Mouse (Mus musculus) liver, embryonic 15.5 days (tissue): ENCODE data around the gene Mavs. TPM values are rescaled to one million over a fixed set of nuclear protein-coding genes. Genes with fewer than 3 reads are reported as not detected.
A peak's percentile ranks its signal among the peaks of the same experiment; 100 is the strongest.
"Not testable (repeated sequence)": the region's sequence is repeated elsewhere in the genome, so short reads cannot be mapped to it uniquely, and the experiment has no call there.

Experiments used
- ATAC-seq: fragments of 200-750 bp; cut with Nextera tagmentation; 2 replicates; pipeline ENCODE4 v1.8.0; 2017; ENCODE audit warnings: moderate number of reproducible peaks, mild to moderate bottlenecking, moderate library complexity; ENCODE audit not compliant: insufficient read depth
- H3K27ac ChIP-seq: fragments of 300-500 bp; sonication (generic); replicated peaks from 2 replicates; pipeline ENCODE4 v1.5.1; 2015; ENCODE audit warnings: mild to moderate bottlenecking, inconsistent platforms
- H3K27me3 ChIP-seq: fragments of 300-500 bp; sonication (generic); 2 replicates; pipeline ENCODE4 v1.6.1; 2015; ENCODE audit warnings: mild to moderate bottlenecking, inconsistent platforms
- H3K36me3 ChIP-seq: fragments of 300-500 bp; sonication (generic); replicated peaks from 2 replicates; pipeline ENCODE4 v1.6.1; 2015; ENCODE audit warnings: moderate library complexity, mild to moderate bottlenecking, inconsistent platforms
- H3K4me1 ChIP-seq: fragments of 300-500 bp; sonication (generic); replicated peaks from 2 replicates; pipeline ENCODE4 v1.6.1; 2015; ENCODE audit warnings: inconsistent platforms
- H3K4me2 ChIP-seq: fragments of 300-500 bp; sonication (generic); 2 replicates; pipeline ENCODE4 v1.6.1; 2015; ENCODE audit warnings: moderate library complexity, mild to moderate bottlenecking, inconsistent platforms
- H3K4me3 ChIP-seq: fragments of 300-500 bp; sonication (generic); replicated peaks from 2 replicates; pipeline ENCODE4 v1.5.1; 2015; ENCODE audit warnings: mild to moderate bottlenecking, inconsistent platforms
- H3K9ac ChIP-seq: fragments of 300-500 bp; sonication (generic); 2 replicates; pipeline ENCODE4 v1.6.1; 2015; ENCODE audit warnings: moderate library complexity, mild to moderate bottlenecking, inconsistent platforms
- H3K9me3 ChIP-seq: fragments of 300-500 bp; sonication (generic); replicated peaks from 2 replicates; pipeline ENCODE4 v1.6.1; 2016; ENCODE audit warnings: inconsistent platforms
- WGBS: fragments of 180-500 bp; shearing (Covaris S2); methylation state at CpG from one replicate; pipeline ENCODE4 v1.1.7; 2015; ENCODE audit warnings: mixed read lengths; ENCODE audit not compliant: insufficient replicate concordance; 5-methylcytosine and 5-hydroxymethylcytosine counted together
- polyA plus RNA-seq: library from polyadenylated mRNA; unstranded; fragments of >200 nt; fragmentation: Nextera tagmentation; extraction: Ambion mirVana; gene quantifications from 2 replicates; pipeline ENCODE4 v1.2.1, GENCODE M21; 2015

The Mavs gene
- polyA plus RNA-seq, 1 experiment from 2014 or later, result 29.8 TPM

DNA sequence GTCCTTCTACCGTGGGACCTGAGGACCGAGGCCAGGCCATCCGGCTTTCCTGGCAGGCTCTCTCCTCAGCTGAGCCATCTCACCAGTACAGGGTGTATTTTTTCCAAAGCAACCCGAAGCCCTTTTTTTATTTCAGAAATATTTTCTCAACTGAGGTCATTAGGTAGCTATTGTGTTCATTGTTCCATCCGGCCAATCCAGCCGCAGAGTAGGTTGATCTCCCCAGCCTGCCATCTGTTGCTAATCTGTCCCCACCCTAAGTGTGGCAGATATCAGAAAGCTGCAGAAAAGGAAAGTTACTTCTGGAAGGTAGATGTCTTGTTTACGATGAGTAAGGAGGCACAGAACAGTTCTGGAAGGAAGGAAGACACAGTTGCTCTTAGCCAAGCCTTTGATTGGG is 20.1 kb upstream of the Mavs start:
- Histone ChIP-seq H3K36me3 (peaks cover 20% of the 10 kb centered on the region), H3K9me3 (no peaks in the 10 kb centered on the region), H3K4me1 (peaks cover 74% of the 10 kb centered on the region), H3K4me3 (peak overlapping the region; percentile 40), H3K4me2 (peak overlapping the region; percentile 68), H3K27ac (peak overlapping the region; percentile 96), H3K27me3 (no peaks in the 10 kb centered on the region), H3K9ac (peak overlapping the region; percentile 70)
- 31% methylated on average over 7 of the region's 7 CpGs for WGBS
- peak; percentile 72 for ATAC-seq

DNA sequence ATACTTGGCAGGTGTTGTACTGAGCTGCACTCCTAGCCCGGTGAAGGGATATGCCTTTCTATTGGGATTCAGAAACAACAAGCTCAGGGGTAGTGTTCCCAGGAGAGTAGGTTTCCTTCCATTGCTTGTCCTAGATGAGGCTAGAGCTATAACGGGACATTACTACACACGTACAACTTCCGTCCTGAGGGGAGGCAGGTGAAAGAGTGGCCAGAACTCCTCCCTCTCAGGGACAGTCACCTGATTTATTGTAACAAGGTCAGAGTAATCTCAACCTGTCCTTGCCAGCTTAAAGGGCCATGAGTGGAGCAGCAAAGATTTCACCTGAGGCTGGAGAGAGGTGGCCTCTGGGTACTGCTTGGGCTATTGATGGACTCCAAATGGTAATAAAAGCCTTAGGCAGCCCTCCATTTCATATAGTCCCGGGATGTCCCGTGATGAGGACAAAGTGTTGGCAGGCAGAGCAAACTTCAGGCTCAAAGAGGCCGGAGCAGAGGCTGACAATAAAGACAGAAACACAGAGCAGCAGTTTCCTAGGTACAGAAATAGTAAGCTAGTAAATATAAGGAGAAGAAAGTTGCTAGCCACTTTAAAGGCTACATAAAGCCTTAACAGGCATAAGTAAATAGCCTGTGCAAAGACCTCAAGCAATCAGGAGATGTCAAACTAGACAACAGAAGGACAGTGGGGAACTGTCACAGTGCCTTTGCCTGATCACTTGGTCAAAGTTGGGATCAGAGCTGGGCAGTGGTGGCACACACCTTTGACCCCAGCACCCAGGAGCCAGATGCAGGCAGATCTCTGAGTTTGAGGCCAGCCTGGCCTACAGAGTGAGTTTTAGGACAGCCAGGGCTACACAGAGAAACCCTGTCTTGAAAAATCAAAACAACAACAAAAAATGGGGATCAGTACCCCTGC is 17.7 kb upstream of the Mavs start:
- Histone ChIP-seq H3K4me3 (no peak overlapping the region), H3K9ac (no peak overlapping the region), H3K9me3 (no peaks in the 10 kb centered on the region), H3K27ac (peak overlapping the region; percentile 45), H3K4me1 (peaks cover 68% of the 10 kb centered on the region), H3K4me2 (no peak overlapping the region), H3K36me3 (peaks cover 20% of the 10 kb centered on the region), H3K27me3 (no peaks in the 10 kb centered on the region)
- no peak for ATAC-seq
- WGBS, result 85% methylated on average over 7 of the region's 7 CpGs

DNA sequence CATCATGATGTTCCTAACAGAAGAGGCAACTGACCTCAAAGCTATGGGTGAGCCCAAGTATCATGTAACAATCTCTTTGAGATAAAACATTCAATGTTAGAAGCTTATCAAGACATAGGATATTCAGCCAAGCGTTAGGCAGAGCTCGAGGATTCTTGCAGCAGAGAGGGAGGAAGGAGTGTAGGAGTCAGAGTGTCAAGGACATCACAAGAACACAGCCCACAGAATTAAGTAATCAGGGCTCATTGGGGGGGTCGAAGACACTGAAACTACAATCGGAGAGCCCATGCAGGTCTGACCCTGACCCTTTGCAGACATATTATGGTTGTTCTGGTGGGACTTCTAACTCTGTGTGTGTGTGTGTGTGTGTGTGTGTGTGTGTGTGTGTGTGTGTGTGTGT is 13.8 kb upstream of the Mavs start:
- WGBS, result 44% methylated on average over 4 of the region's 4 CpGs
- peak overlapping the region; percentile 31; the same call in 1 of the 2 replicates for H3K27ac ChIP-seq
- ATAC-seq, result no peak
- no peaks in the 10 kb centered on the region for H3K27me3 ChIP-seq
- no peak overlapping the region for H3K4me2 ChIP-seq
- no peak overlapping the region for H3K4me3 ChIP-seq
- no peak overlapping the region for H3K9ac ChIP-seq
- H3K4me1 ChIP-seq, result peaks cover 70% of the 10 kb centered on the region
- H3K9me3 ChIP-seq, result no peaks in the 10 kb centered on the region
- no peaks in the 10 kb centered on the region for H3K36me3 ChIP-seq

DNA sequence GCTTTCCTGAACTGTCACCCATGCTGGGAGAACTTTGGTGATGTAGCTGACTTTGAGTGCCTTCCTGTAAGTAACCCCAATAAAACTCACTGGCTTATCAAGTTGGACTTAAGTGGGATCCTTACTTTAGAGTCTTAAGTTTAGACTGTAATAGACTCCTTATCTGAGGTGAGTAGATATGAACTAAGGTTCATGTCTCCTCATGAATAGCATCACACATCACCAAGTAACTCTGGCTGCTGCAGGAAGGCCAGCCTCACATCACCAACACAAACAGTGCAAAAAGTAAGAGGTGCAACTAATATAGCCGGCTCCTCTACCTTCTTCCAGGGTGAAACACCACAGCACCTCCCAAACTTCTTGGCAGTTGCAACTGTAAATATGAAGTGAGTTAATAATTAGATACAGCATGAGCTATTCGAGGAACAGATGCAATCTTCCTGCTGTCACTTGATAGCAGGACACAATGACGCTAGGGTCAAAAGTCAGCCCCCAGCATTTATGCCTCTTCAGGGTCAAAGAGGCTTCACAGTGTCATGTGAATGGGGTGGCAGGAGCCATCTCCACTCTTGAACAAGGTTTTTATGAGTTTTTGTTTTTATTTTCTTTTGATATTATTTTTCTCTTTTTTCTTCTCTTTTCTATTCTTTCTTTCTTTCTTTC is 11.9 kb upstream of the Mavs start:
- no peak overlapping the region for H3K4me3 ChIP-seq
- ATAC-seq, result no peak
- H3K9ac ChIP-seq, result peak overlapping the region; percentile 37; the same call in 1 of the 2 replicates
- H3K4me1 ChIP-seq, result peaks cover 74% of the 10 kb centered on the region
- H3K4me2 ChIP-seq, result peak overlapping the region; percentile 51; the same call in 1 of the 2 replicates
- peak overlapping the region; percentile 96 for H3K27ac ChIP-seq
- no peaks in the 10 kb centered on the region for H3K9me3 ChIP-seq
- no peaks in the 10 kb centered on the region for H3K27me3 ChIP-seq
- H3K36me3 ChIP-seq, result no peaks in the 10 kb centered on the region
- 34% methylated on average over 3 of the region's 3 CpGs for WGBS

- H3K27me3 ChIP-seq, result no peaks in the 10 kb centered on the region
- H3K36me3 ChIP-seq, result no peaks in the 10 kb centered on the region
- ATAC-seq, result peak; percentile 34
- H3K4me2 ChIP-seq, result peak overlapping the region; percentile 51
- peak overlapping the region; percentile 37 for H3K9ac ChIP-seq
- peaks cover 79% of the 10 kb centered on the region for H3K4me1 ChIP-seq
- no peak overlapping the region; the same call in 1 of the 2 replicates for H3K4me3 ChIP-seq
- no peaks in the 10 kb centered on the region for H3K9me3 ChIP-seq
- H3K27ac ChIP-seq, result peak overlapping the region; percentile 96
- WGBS, result 7% methylated on average over 5 of the region's 5 CpGs
Observed at GRCm38 (mm10) chr2:131222562-131222961, 11.3 kb upstream of the Mavs start.

DNA sequence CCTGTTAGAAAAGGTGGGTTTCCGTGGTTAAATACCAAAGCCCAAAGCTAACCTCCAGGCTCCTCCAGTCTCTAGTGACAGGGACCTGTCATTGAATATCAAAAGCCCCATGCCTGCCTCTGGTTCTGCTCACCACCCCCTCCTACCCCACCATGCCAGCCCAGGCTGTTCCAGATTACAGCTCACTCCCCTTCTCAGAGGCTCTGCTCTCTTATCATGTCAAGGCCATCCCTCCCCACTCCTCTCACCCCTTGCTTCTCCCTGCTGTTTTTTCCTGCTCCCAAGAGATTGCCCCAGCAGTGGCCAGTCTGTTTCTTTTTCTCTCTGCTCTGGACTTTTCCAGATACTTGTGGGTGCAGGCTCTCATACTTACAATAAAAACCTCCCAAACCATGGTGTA is 10.3 kb upstream of the Mavs start:
- 0 out of 2 replicates have a peak overlapping the region, but pooled peaks have one; percentile 5 for H3K4me3 ChIP-seq
- WGBS, result 30% methylated on average over 1 of the region's 1 CpGs
- H3K9ac ChIP-seq, result peak overlapping the region; percentile 37
- H3K4me1 ChIP-seq, result peaks cover 82% of the 10 kb centered on the region
- no peaks in the 10 kb centered on the region for H3K27me3 ChIP-seq
- H3K27ac ChIP-seq, result peak overlapping the region; percentile 96
- peak; percentile 99 for ATAC-seq
- peak overlapping the region; percentile 51 for H3K4me2 ChIP-seq
- no peaks in the 10 kb centered on the region for H3K36me3 ChIP-seq
- no peaks in the 10 kb centered on the region for H3K9me3 ChIP-seq

DNA sequence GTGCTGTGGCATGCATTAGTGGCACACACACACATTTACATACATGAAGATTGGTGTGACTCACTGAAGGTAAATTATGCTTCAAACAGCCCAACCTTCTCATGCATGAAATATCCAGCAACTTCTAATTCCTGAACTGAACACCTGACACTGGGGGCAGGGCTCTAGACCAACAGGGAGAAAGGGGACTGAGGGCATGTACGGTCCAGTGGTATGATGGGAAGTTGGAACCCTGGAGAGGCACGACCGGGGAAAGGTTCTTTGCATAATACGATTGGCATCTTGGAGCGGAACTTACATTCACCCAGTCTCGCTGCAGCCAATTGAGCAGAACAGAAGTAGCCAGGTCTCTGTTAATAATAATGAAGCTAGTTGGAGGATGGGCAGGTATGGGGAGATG is 8.7 kb upstream of the Mavs start:
- H3K4me2 ChIP-seq, result no peak overlapping the region
- H3K4me1 ChIP-seq, result peaks cover 77% of the 10 kb centered on the region
- H3K9me3 ChIP-seq, result no peaks in the 10 kb centered on the region
- ATAC-seq, result no peak
- no peak overlapping the region for H3K4me3 ChIP-seq
- WGBS, result 90% methylated on average over 6 of the region's 6 CpGs
- H3K27ac ChIP-seq, result peak overlapping the region; percentile 96
- H3K9ac ChIP-seq, result no peak overlapping the region
- 0 out of 2 replicates have a peak, but pooled peaks cover 6% of the 10 kb centered on the region for H3K27me3 ChIP-seq
- H3K36me3 ChIP-seq, result no peaks in the 10 kb centered on the region

GRCm38 (mm10) chr2:131226669-131227068 is 7.2 kb upstream of the Mavs start:
- not testable (repeated sequence) for H3K9ac ChIP-seq, ATAC-seq, H3K9me3 ChIP-seq, H3K4me2 ChIP-seq, H3K4me3 ChIP-seq, H3K27me3 ChIP-seq, H3K36me3 ChIP-seq
- Histone ChIP-seq H3K4me1 (peaks cover 69% of the 10 kb centered on the region), H3K27ac (peak overlapping the region; percentile 24; the same call in 1 of the 2 replicates)
- 67% methylated on average over 2 of the region's 2 CpGs for WGBS

GRCm38 (mm10) chr2:131227243-131227642 is 6.6 kb upstream of the Mavs start:
- H3K9ac ChIP-seq, result no peak overlapping the region
- H3K4me3 ChIP-seq, result no peak overlapping the region
- 50% methylated on average over 3 of the region's 3 CpGs for WGBS
- H3K36me3 ChIP-seq, result no peaks in the 10 kb centered on the region
- no peaks in the 10 kb centered on the region for H3K9me3 ChIP-seq
- 0 out of 2 replicates have a peak, but pooled peaks cover 6% of the 10 kb centered on the region for H3K27me3 ChIP-seq
- no peak for ATAC-seq
- H3K4me1 ChIP-seq, result peaks cover 69% of the 10 kb centered on the region
- peak overlapping the region; percentile 24; the same call in 1 of the 2 replicates for H3K27ac ChIP-seq
- H3K4me2 ChIP-seq, result no peak overlapping the region

DNA sequence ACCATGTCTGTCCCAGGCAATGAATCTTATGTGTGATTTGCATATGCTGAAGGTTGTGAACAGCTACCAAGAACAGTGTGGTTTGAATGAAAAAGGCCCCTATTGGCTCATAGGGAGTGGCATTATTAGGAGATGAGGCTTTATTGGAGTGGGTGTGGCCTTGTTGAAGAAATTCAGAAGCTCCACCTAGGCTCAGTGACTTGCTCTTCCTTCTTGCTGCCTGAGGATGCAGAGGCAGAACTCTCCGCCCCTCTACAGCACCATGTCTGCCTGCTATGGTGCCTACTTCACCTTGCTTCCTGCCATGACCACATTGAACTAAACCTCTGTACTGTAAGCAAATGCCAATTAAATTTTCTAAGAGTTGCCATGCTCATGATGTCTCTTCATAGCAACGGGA is 1.3 kb upstream of the Mavs start:
- Histone ChIP-seq H3K4me1 (peaks cover 60% of the 10 kb centered on the region), H3K9ac (0 out of 2 replicates have a peak overlapping the region, but pooled peaks have one; percentile 57), H3K4me2 (peak overlapping the region; percentile 85), H3K27me3 (0 out of 2 replicates have a peak, but pooled peaks cover 6% of the 10 kb centered on the region), H3K27ac (peak overlapping the region; percentile 87), H3K9me3 (no peaks in the 10 kb centered on the region), H3K4me3 (no peak overlapping the region), H3K36me3 (peaks cover 21% of the 10 kb centered on the region)
- ATAC-seq, result peak; percentile 56
- 52% methylated on average over 2 of the region's 2 CpGs for WGBS

- Histone ChIP-seq H3K4me3 (peak overlapping the region; percentile 76), H3K36me3 (peaks cover 35% of the 10 kb centered on the region), H3K9ac (peak overlapping the region; percentile 89), H3K27me3 (0 out of 2 replicates have a peak, but pooled peaks cover 2% of the 10 kb centered on the region), H3K27ac (peak overlapping the region; percentile 96), H3K4me1 (peaks cover 60% of the 10 kb centered on the region), H3K4me2 (peak overlapping the region; percentile 85), H3K9me3 (no peaks in the 10 kb centered on the region)
- 6% methylated on average over 28 of the region's 28 CpGs for WGBS
- ATAC-seq, result peak; percentile 51
Observed at GRCm38 (mm10) chr2:131234127-131234650, 326 bp downstream of the Mavs start.
